In genomic region chr14:25500511-25501120, GRCm38 (mm10) we compare ENCODE assay signal across 10 mouse cellular contexts. TPM values are rescaled to one million over a fixed set of nuclear protein-coding genes. Genes with fewer than 3 reads are reported as not detected.
A peak's percentile ranks its signal among the peaks of the same experiment; 100 is the strongest.
DNase-seq lines count a peak whose midpoint lies in the region; ATAC-seq and TF ChIP-seq lines count a peak whose summit lies in the region.
"Had no signal": no experiment of that assay in that cellular context is flagged by ENCODE, and none has a peak within 500 bp of the region (broad histone marks: within the 10 kb centered on the region; RNA-seq: fewer than 3 reads in every experiment).

No protein-coding gene starts in this region.

- H3K27ac ChIP-seq in heart, embryonic 16.5 days (ENCODE audit: low read length) = peak overlapping the region; percentile 5
- H3K27ac ChIP-seq: kidney, embryonic 15.5 days had no signal

- H3K4me1 ChIP-seq in heart, embryonic 16.5 days (ENCODE audit: control insufficient read depth, insufficient read depth, low read length) = peaks cover 80% of the 10 kb centered on the region
- peaks cover 60% of the 10 kb centered on the region for H3K4me1 ChIP-seq in lung, adult 2 months (ENCODE audit: control insufficient read depth, insufficient read depth, low read length)

- no peak for TF ChIP-seq POLR2A in lung, adult 2 months (IDR thresholded peaks at IDR 0.05; ENCODE audit: borderline replicate concordance, extremely low read depth, low read depth, low read length)

- ATAC-seq in heart, embryonic 16.5 days (replicated peaks; ENCODE audit: extremely low read depth, insufficient read depth, low FRiP score) = no peak
- ATAC-seq in cerebellum, adult (ENCODE audit: insufficient number of reproducible peaks, low FRiP score, low TSS enrichment) = no peak

- H3K9me3 ChIP-seq in heart, embryonic 16.5 days (replicated peaks; ENCODE audit: control insufficient read depth, low read length) = no peaks in the 10 kb centered on the region
- H3K9me3 ChIP-seq: kidney, embryonic 15.5 days had no signal

- H3K36me3 ChIP-seq in heart, embryonic 16.5 days (ENCODE audit: control insufficient read depth, insufficient read depth) = peaks cover 16% of the 10 kb centered on the region

- H3K4me3 ChIP-seq in heart, embryonic 16.5 days (ENCODE audit: low read length) = no peak overlapping the region
- H3K4me3 ChIP-seq in lung, adult 2 months (replicated peaks; ENCODE audit: extremely low read depth, low read depth, low read length) = no peak overlapping the region
- H3K4me3 ChIP-seq: kidney, embryonic 15.5 days had no signal

- no peak for TF ChIP-seq CTCF in lung, adult 2 months (IDR thresholded peaks at IDR 0.05; ENCODE audit: insufficient read depth, low read length)

- WGBS in heart, embryonic 16.5 days = 36% methylated on average over 3 of the region's 3 CpGs
- WGBS in lung, adult 2 months = 25% methylated on average over 3 of the region's 3 CpGs

- no peak for DNase-seq in heart, adult 9 months (ENCODE audit: low spot score in 2 of 2)
- DNase-seq in thymus, postnatal 0 days (ENCODE audit: low spot score) = peak; percentile 69
- no peak for DNase-seq in thymus, adult 18-20 months
- DNase-seq in lung, adult 2 months = peak; percentile 47
- peak; percentile 58 for DNase-seq in thymus, postnatal 25 days
- DNase-seq in ovary, postnatal 14 days (ENCODE audit: low spot score) = no peak
- DNase-seq: right cerebral cortex, postnatal 14 days had no signal

- no peaks in the 10 kb centered on the region for H3K27me3 ChIP-seq in heart, embryonic 16.5 days (ENCODE audit: control insufficient read depth, insufficient read depth, low read length)
- H3K27me3 ChIP-seq: kidney, embryonic 15.5 days had no signal

- H3K9ac ChIP-seq in heart, embryonic 16.5 days (ENCODE audit: low read length) = no peak overlapping the region
- H3K9ac ChIP-seq: kidney, embryonic 15.5 days had no signal

- H3K4me2 ChIP-seq in heart, embryonic 16.5 days (ENCODE audit: low read depth, low read length) = no peak overlapping the region
- H3K4me2 ChIP-seq: kidney, embryonic 15.5 days had no signal

RNA-seq across cellular contexts. Expression of gene Zmiz1, which starts 41.6 kb away (rescaled TPM):
- 20.6 and 22.6 TPM in 2 replicates for polyA plus RNA-seq in heart, embryonic 16.5 days (2015; fragmentation: Nextera tagmentation; extraction: Ambion mirVana)
- polyA plus RNA-seq in thymus, postnatal 0 days (2015; fragmentation: Nextera tagmentation; extraction: Ambion mirVana) = 19.9 and 26.4 TPM in 2 replicates
- 51.6 and 52.6 TPM in 2 replicates for polyA plus RNA-seq in lung, adult 2 months (2012; rRNA removed)

Comparison
In these comparisons a context has a peak if more than half of its experiments do, and no peak if none do; other contexts are left out.
1. DNase-seq: peak in thymus, postnatal 0 days (single experiment), lung, adult 2 months (single experiment) and thymus, postnatal 25 days (single experiment); none in heart, adult 9 months (0 of 2), thymus, adult 18-20 months (0 of 2) and ovary, postnatal 14 days (single experiment).